Mouse (Mus musculus) limb, embryonic 11.5 days (tissue): Measurements from ENCODE around the gene Slc4a2. TPM values are rescaled to one million over a fixed set of nuclear protein-coding genes. Genes with fewer than 3 reads are reported as not detected.
"Not testable (repeated sequence)": the region's sequence is repeated elsewhere in the genome, so short reads cannot be mapped to it uniquely, and the experiment has no call there.

Experiments
- ATAC-seq: fragments of 200-750 bp; cut with Nextera tagmentation; 2 replicates; pipeline ENCODE4 v1.8.0; 2017; ENCODE audit warnings: low read depth; ENCODE audit not compliant: insufficient number of reproducible peaks, low FRiP score, low TSS enrichment
- DNase-seq: peaks from one replicate; pipeline ENCODE4 v3.0.0-alpha.2; 2015; ENCODE audit warnings: low spot score
- H3K27ac ChIP-seq: fragments of 300-500 bp; sonication (generic); replicated peaks from 2 replicates; pipeline ENCODE4 v1.5.1; 2014; ENCODE audit warnings: low read depth, mild to moderate bottlenecking, low read length
- H3K27me3 ChIP-seq: fragments of 300-500 bp; sonication (generic); 2 replicates; pipeline ENCODE4 v1.6.1; 2014; ENCODE audit warnings: mild to moderate bottlenecking, low read length, mixed read lengths; ENCODE audit not compliant: control insufficient read depth, insufficient read depth
- H3K36me3 ChIP-seq: fragments of 300-500 bp; sonication (generic); 2 replicates; pipeline ENCODE4 v1.6.1; 2014; ENCODE audit warnings: mild to moderate bottlenecking, low read length, moderate library complexity, mixed read lengths; ENCODE audit not compliant: control insufficient read depth, insufficient read depth
- H3K4me1 ChIP-seq: fragments of 300-500 bp; sonication (generic); 2 replicates; pipeline ENCODE4 v1.6.1; 2014; ENCODE audit warnings: low read length, mixed read lengths; ENCODE audit not compliant: control insufficient read depth, insufficient read depth
- H3K4me2 ChIP-seq: fragments of 300-500 bp; sonication (generic); 2 replicates; pipeline ENCODE4 v1.6.1; 2014; ENCODE audit warnings: low read depth, mild to moderate bottlenecking, moderate library complexity; ENCODE audit not compliant: severe bottlenecking
- H3K4me3 ChIP-seq: fragments of 300-500 bp; sonication (generic); 2 replicates; pipeline ENCODE4 v1.5.1; 2014; ENCODE audit warnings: low read depth, low read length
- H3K9ac ChIP-seq: fragments of 300-500 bp; sonication (generic); 2 replicates; pipeline ENCODE4 v1.6.1; 2014; ENCODE audit warnings: mild to moderate bottlenecking, low read length
- H3K9me3 ChIP-seq: fragments of 300-500 bp; sonication (generic); 2 replicates; pipeline ENCODE4 v1.6.1; 2016; ENCODE audit warnings: low read length; ENCODE audit not compliant: control insufficient read depth
- WGBS: fragments of 180-500 bp; shearing (Covaris S2); extraction: QIAGEN DNeasy Blood & Tissue Kit; methylation state at CpG from one replicate; pipeline ENCODE4 v1.1.7; 2014; 5-methylcytosine and 5-hydroxymethylcytosine counted together
- polyA plus RNA-seq: library from polyadenylated mRNA; unstranded; fragments of >200 nt; fragmentation: Nextera tagmentation; extraction: Ambion mirVana; gene quantifications from 2 replicates; pipeline ENCODE4 v1.2.1, GENCODE M21; 2014

The Slc4a2 gene
- polyA plus RNA-seq, 1 experiment from 2014 or later: 28.0 TPM

- no peaks in the 10 kb centered on the region for H3K9me3 ChIP-seq
- no peaks in the 10 kb centered on the region for H3K36me3 ChIP-seq
- 0 out of 2 replicates have a peak, but pooled peaks cover 5% of the 10 kb centered on the region for H3K27me3 ChIP-seq
- H3K9ac ChIP-seq: no peak overlapping the region
- no peak overlapping the region for H3K4me2 ChIP-seq
- peaks cover 12% of the 10 kb centered on the region; the same call in 1 of the 2 replicates for H3K4me1 ChIP-seq
- H3K4me3 ChIP-seq: no peak overlapping the region
- DNase-seq (no peak), ATAC-seq (no peak)
- 72% methylated on average over 4 of the region's 4 CpGs for WGBS
- H3K27ac ChIP-seq: no peak overlapping the region
These were observed 34.0 kb upstream of the Slc4a2 start for GRCm38 (mm10) chr5:24389658-24390020.

- H3K9ac ChIP-seq: no peak within 1 kb of the TSS
- no peak within 1 kb of the TSS for H3K27ac ChIP-seq
- H3K27me3 ChIP-seq: 0 out of 2 replicates have a peak, but pooled peaks cover 5% of the 10 kb centered on the region
- DNase-seq (no peak), ATAC-seq (no peak)
- H3K4me2 ChIP-seq: no peak within 1 kb of the TSS
- no peak within 1 kb of the TSS for H3K4me3 ChIP-seq
- peaks cover 12% of the 10 kb centered on the region; the same call in 1 of the 2 replicates for H3K4me1 ChIP-seq
- H3K9me3 ChIP-seq: no peaks in the 10 kb centered on the region
- 89% methylated on average over 7 of the region's 7 CpGs for WGBS
- H3K36me3 ChIP-seq: no peaks in the 10 kb centered on the region
These were observed 31.8 kb upstream of the Slc4a2 start, which contains the start of gene Atg9b for GRCm38 (mm10) chr5:24391864-24392263. Gene Atg9b, minus strand, starts transcription at chr5:24392143.

DNA sequence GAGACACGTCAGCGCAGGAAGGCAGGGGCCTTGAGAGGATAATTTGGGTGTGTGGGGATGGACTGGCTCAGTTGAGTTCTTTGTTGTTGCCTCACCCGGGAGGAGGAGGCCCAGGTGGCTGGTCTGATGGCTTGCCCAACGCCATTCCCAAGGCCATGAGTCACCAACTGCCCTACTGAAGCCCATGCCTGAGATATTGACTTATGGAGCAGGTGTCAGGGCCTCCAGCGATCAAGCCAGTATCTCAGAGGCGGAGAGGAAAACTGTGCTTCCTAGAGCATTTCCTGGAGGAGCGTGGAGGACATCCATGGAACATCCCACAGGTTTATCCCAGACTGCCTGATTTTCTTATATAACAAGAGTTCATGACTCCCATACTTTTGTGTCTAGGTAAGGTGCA is 30.9 kb upstream of the Slc4a2 start:
- 78% methylated on average over 7 of the region's 7 CpGs for WGBS
- Histone ChIP-seq H3K36me3 (no peaks in the 10 kb centered on the region), H3K4me3 (no peak overlapping the region), H3K9ac (no peak overlapping the region), H3K27ac (no peak overlapping the region), H3K27me3 (0 out of 2 replicates have a peak, but pooled peaks cover 2% of the 10 kb centered on the region), H3K4me1 (peaks cover 7% of the 10 kb centered on the region; the same call in 1 of the 2 replicates), H3K9me3 (no peaks in the 10 kb centered on the region), H3K4me2 (no peak overlapping the region)
- no peak for ATAC-seq
- no peak for DNase-seq

DNA sequence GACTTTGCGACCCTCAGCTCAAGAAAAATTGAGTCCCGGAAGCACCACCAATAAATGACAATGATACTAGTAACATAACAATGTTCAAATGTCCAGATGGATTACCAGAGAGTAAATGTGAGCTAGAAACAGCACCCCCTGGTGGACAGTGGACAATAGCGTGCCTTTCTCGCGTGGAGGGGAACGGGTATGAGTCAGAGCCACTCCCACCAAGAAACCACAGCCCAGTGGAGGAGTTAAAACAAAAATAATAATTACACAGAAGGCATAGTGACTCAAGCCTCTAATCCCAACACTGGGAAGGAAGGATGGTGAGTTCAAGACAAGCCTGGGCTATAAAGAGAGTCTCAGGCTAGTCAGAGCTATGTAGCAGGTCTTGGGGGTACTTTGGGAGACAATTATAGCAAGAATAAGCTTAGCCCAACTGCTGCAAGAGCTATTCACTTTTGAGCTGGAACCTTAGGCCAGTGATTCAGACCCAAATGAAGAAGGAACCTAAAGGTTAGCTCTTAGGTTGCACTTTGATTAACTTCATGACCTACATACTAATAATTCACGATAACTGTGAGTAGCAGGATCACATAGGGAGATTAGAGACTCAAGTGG is 30.1 kb upstream of the Slc4a2 start, which contains the start of gene Abcb8:
Abcb8 (plus strand) TSS at position 272 of the 606 bp plus-strand sequence.
- ATAC-seq: no peak
- Histone ChIP-seq H3K4me1 (peaks cover 7% of the 10 kb centered on the region; the same call in 1 of the 2 replicates), H3K4me2 (peak within 1 kb of the TSS; percentile 53), H3K36me3 (no peaks in the 10 kb centered on the region), H3K27ac (peak within 1 kb of the TSS; percentile 30; the same call in 1 of the 2 replicates), H3K4me3 (peak within 1 kb of the TSS; percentile 59), H3K27me3 (0 out of 2 replicates have a peak, but pooled peaks cover 2% of the 10 kb centered on the region), H3K9me3 (no peaks in the 10 kb centered on the region), H3K9ac (peak within 1 kb of the TSS; percentile 52)
- 21% methylated on average over 7 of the region's 7 CpGs for whole genome bisulfite sequencing
- DNase-seq: peak; percentile 82

- Histone ChIP-seq H3K4me2 (peak overlapping the region; percentile 53), H3K27ac (peak overlapping the region; percentile 30; the same call in 1 of the 2 replicates), H3K4me3 (peak overlapping the region; percentile 59), H3K36me3 (no peaks in the 10 kb centered on the region), H3K27me3 (no peaks in the 10 kb centered on the region), H3K4me1 (peaks cover 7% of the 10 kb centered on the region; the same call in 1 of the 2 replicates), H3K9me3 (no peaks in the 10 kb centered on the region), H3K9ac (peak overlapping the region; percentile 52)
- WGBS: 1% methylated on average over 36 of the region's 36 CpGs
- DNase-seq (peak; percentile 96), ATAC-seq (peak; percentile 95)
These were observed 29.3 kb upstream of the Slc4a2 start for GRCm38 (mm10) chr5:24394165-24394894.

DNA sequence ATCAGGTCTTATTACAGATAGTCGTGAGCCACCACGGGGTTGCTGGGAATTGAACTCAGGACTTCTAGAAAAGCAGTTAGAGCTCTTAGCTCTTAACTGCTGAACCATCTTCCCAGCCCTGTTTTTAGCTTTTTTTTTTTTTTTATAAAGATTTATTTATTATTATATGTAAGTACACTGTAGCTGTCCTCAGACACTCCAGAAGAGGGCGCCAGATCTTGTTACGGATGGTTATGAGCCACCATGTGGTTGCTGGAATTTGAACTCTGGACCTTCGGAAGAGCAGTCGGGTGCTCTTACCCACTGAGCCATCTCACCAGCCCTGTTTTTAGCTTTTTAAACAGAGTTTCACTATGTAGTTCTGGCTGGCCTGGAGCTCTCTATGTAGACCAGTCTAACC is 27.4 kb upstream of the Slc4a2 start:
- WGBS: 92% methylated on average over 6 of the region's 6 CpGs

GRCm38 (mm10) chr5:24399686-24400085 is 24.0 kb upstream of the Slc4a2 start:
- H3K4me3 ChIP-seq: no peak overlapping the region
- DNase-seq: no peak
- H3K9ac ChIP-seq: no peak overlapping the region
- H3K9me3 ChIP-seq: no peaks in the 10 kb centered on the region
- no peaks in the 10 kb centered on the region for H3K4me1 ChIP-seq
- ATAC-seq: no peak
- no peaks in the 10 kb centered on the region for H3K27me3 ChIP-seq
- 86% methylated on average over 10 of the region's 10 CpGs for WGBS
- H3K36me3 ChIP-seq: peaks cover 2% of the 10 kb centered on the region; the same call in 1 of the 2 replicates
- H3K27ac ChIP-seq: no peak overlapping the region
- no peak overlapping the region for H3K4me2 ChIP-seq

More for the DNA sequence above, 27.4 kb upstream of the Slc4a2 start:
- not testable (repeated sequence) for DNase-seq, H3K9ac ChIP-seq, H3K9me3 ChIP-seq, H3K4me1 ChIP-seq, H3K27me3 ChIP-seq, H3K4me2 ChIP-seq, H3K36me3 ChIP-seq, H3K4me3 ChIP-seq, ATAC-seq, H3K27ac ChIP-seq

- Histone ChIP-seq H3K9ac (no peak overlapping the region), H3K9me3 (no peaks in the 10 kb centered on the region), H3K36me3 (peaks cover 2% of the 10 kb centered on the region; the same call in 1 of the 2 replicates), H3K27ac (no peak overlapping the region), H3K27me3 (no peaks in the 10 kb centered on the region), H3K4me2 (no peak overlapping the region), H3K4me1 (no peaks in the 10 kb centered on the region), H3K4me3 (no peak overlapping the region)
- ATAC-seq: no peak
- DNase-seq: no peak
- 84% methylated on average over 11 of the region's 11 CpGs for WGBS
These were observed 23.3 kb upstream of the Slc4a2 start for GRCm38 (mm10) chr5:24400362-24400761.
